Mouse (Mus musculus) hindbrain, embryonic 16.5 days (tissue): ENCODE measurements around the gene Ripor3. TPM values are rescaled to one million over a fixed set of nuclear protein-coding genes. Genes with fewer than 3 reads are reported as not detected.
A peak's percentile ranks its signal among the peaks of the same experiment; 100 is the strongest.

Experiments
- ATAC-seq: fragments of 200-750 bp; cut with Nextera tagmentation; 2 replicates; pipeline ENCODE4 v1.8.0; 2017; ENCODE audit warnings: moderate TSS enrichment, moderate library complexity
- H3K27ac ChIP-seq: fragments of 300-500 bp; sonication (generic); 2 replicates; pipeline ENCODE4 v1.5.1; 2014; ENCODE audit warnings: low read depth, mild to moderate bottlenecking, control low read depth, low read length, moderate library complexity
- H3K27me3 ChIP-seq: fragments of 300-500 bp; sonication (generic); replicated peaks from 2 replicates; pipeline ENCODE4 v1.6.1; 2014; ENCODE audit warnings: low read length; ENCODE audit not compliant: control insufficient read depth, insufficient read depth
- H3K36me3 ChIP-seq: fragments of 300-500 bp; sonication (generic); 2 replicates; pipeline ENCODE4 v1.6.1; 2014; ENCODE audit warnings: mild to moderate bottlenecking, low read length, moderate library complexity, mixed read lengths; ENCODE audit not compliant: control insufficient read depth, insufficient read depth
- H3K4me1 ChIP-seq: fragments of 300-500 bp; sonication (generic); 2 replicates; pipeline ENCODE4 v1.6.1; 2014; ENCODE audit warnings: low read depth, low read length; ENCODE audit not compliant: control insufficient read depth, insufficient read depth
- H3K4me2 ChIP-seq: fragments of 300-500 bp; sonication (generic); 2 replicates; pipeline ENCODE4 v1.6.1; 2014; ENCODE audit warnings: mild to moderate bottlenecking, low read length, control low read depth, moderate library complexity
- H3K4me3 ChIP-seq: fragments of 300-500 bp; sonication (generic); 2 replicates; pipeline ENCODE4 v1.5.1; 2014; ENCODE audit warnings: mild to moderate bottlenecking, low read length, control low read depth, moderate library complexity
- H3K9ac ChIP-seq: fragments of 300-500 bp; sonication (generic); 2 replicates; pipeline ENCODE4 v1.6.1; 2014; ENCODE audit warnings: low read depth, mild to moderate bottlenecking, control low read depth, low read length, moderate library complexity
- H3K9me3 ChIP-seq: fragments of 300-500 bp; sonication (generic); 2 replicates; pipeline ENCODE4 v1.6.1; 2014; ENCODE audit warnings: mild to moderate bottlenecking, low read length, moderate library complexity; ENCODE audit not compliant: control insufficient read depth
- WGBS: fragments of 180-500 bp; shearing (Covaris S2); extraction: QIAGEN DNeasy Blood & Tissue Kit; methylation state at CpG from one replicate; pipeline ENCODE4 v1.1.7; 2014; 5-methylcytosine and 5-hydroxymethylcytosine counted together
- polyA plus RNA-seq: library from polyadenylated mRNA; unstranded; fragments of >200 nt; fragmentation: Nextera tagmentation; extraction: Ambion mirVana; gene quantifications from 2 replicates; pipeline ENCODE4 v1.2.1, GENCODE M21; 2015

Gene Ripor3
- polyA plus RNA-seq, 1 experiment from 2014 or later, result 0.19 TPM

GRCm38 (mm10) chr2:167948047-167948446, 62.4 kb downstream of the Ripor3 start:
- H3K4me1 ChIP-seq, result peaks cover 29% of the 10 kb centered on the region
- WGBS, result 73% methylated on average over 6 of the region's 6 CpGs
- H3K4me2 ChIP-seq, result no peak overlapping the region
- no peaks in the 10 kb centered on the region for H3K9me3 ChIP-seq
- H3K9ac ChIP-seq, result no peak overlapping the region
- ATAC-seq, result no peak
- no peaks in the 10 kb centered on the region for H3K27me3 ChIP-seq
- H3K27ac ChIP-seq, result no peak overlapping the region
- H3K4me3 ChIP-seq, result no peak overlapping the region
- no peaks in the 10 kb centered on the region for H3K36me3 ChIP-seq

- H3K27ac ChIP-seq, result no peak overlapping the region
- no peaks in the 10 kb centered on the region for H3K9me3 ChIP-seq
- H3K4me1 ChIP-seq, result peaks cover 37% of the 10 kb centered on the region
- no peak overlapping the region for H3K4me3 ChIP-seq
- no peak overlapping the region for H3K4me2 ChIP-seq
- ATAC-seq, result no peak
- no peaks in the 10 kb centered on the region for H3K27me3 ChIP-seq
- H3K9ac ChIP-seq, result no peak overlapping the region
- 82% methylated on average over 3 of the region's 3 CpGs for WGBS
- H3K36me3 ChIP-seq, result no peaks in the 10 kb centered on the region
Observed at GRCm38 (mm10) chr2:167947251-167947650, 63.2 kb downstream of the Ripor3 start.

GRCm38 (mm10) chr2:167945451-167945850, 65.0 kb downstream of the Ripor3 start:
- Histone ChIP-seq H3K4me1 (peaks cover 48% of the 10 kb centered on the region), H3K27me3 (no peaks in the 10 kb centered on the region), H3K9ac (no peak overlapping the region), H3K27ac (no peak overlapping the region), H3K9me3 (no peaks in the 10 kb centered on the region), H3K4me2 (no peak overlapping the region), H3K4me3 (no peak overlapping the region), H3K36me3 (no peaks in the 10 kb centered on the region)
- 73% methylated on average over 5 of the region's 5 CpGs for WGBS
- ATAC-seq, result no peak

GRCm38 (mm10) chr2:167944193-167944592, 66.2 kb downstream of the Ripor3 start:
- H3K9me3 ChIP-seq, result no peaks in the 10 kb centered on the region
- H3K4me2 ChIP-seq, result no peak overlapping the region
- H3K9ac ChIP-seq, result no peak overlapping the region
- 64% methylated on average over 3 of the region's 3 CpGs for WGBS
- H3K27me3 ChIP-seq, result no peaks in the 10 kb centered on the region
- no peaks in the 10 kb centered on the region for H3K36me3 ChIP-seq
- no peak overlapping the region for H3K27ac ChIP-seq
- H3K4me1 ChIP-seq, result peaks cover 50% of the 10 kb centered on the region
- no peak overlapping the region for H3K4me3 ChIP-seq
- no peak for ATAC-seq

GRCm38 (mm10) chr2:167942926-167943633, 67.3 kb downstream of the Ripor3 start:
- ATAC-seq, result no peak

GRCm38 (mm10) chr2:167942199-167942925, 68.1 kb downstream of the Ripor3 start:
- Histone ChIP-seq H3K27me3 (no peaks in the 10 kb centered on the region), H3K4me2 (peak overlapping the region; percentile 9; the same call in 1 of the 2 replicates), H3K27ac (peak overlapping the region; percentile 68), H3K4me1 (peaks cover 48% of the 10 kb centered on the region), H3K9ac (0 out of 2 replicates have a peak overlapping the region, but pooled peaks have one; percentile 28), H3K36me3 (no peaks in the 10 kb centered on the region), H3K9me3 (no peaks in the 10 kb centered on the region), H3K4me3 (no peak overlapping the region)
- 27% methylated on average over 8 of the region's 8 CpGs for whole genome bisulfite sequencing
- peak; percentile 61 for ATAC-seq

More at GRCm38 (mm10) chr2:167942926-167943633, 67.3 kb downstream of the Ripor3 start:
- Histone ChIP-seq H3K9me3 (no peaks in the 10 kb centered on the region), H3K27me3 (no peaks in the 10 kb centered on the region), H3K4me3 (no peak overlapping the region), H3K36me3 (no peaks in the 10 kb centered on the region), H3K27ac (peak overlapping the region; percentile 68), H3K9ac (0 out of 2 replicates have a peak overlapping the region, but pooled peaks have one; percentile 28), H3K4me2 (no peak overlapping the region), H3K4me1 (peaks cover 50% of the 10 kb centered on the region)
- WGBS, result 63% methylated on average over 12 of the region's 12 CpGs

- H3K9me3 ChIP-seq, result no peaks in the 10 kb centered on the region
- peak overlapping the region; percentile 50; the same call in 1 of the 2 replicates for H3K27ac ChIP-seq
- H3K4me1 ChIP-seq, result peaks cover 50% of the 10 kb centered on the region
- no peak for ATAC-seq
- H3K27me3 ChIP-seq, result no peaks in the 10 kb centered on the region
- H3K36me3 ChIP-seq, result no peaks in the 10 kb centered on the region
- H3K9ac ChIP-seq, result no peak overlapping the region
- WGBS, result 36% methylated on average over 6 of the region's 6 CpGs
- no peak overlapping the region for H3K4me3 ChIP-seq
- H3K4me2 ChIP-seq, result peak overlapping the region; percentile 9; the same call in 1 of the 2 replicates
Observed at GRCm38 (mm10) chr2:167941745-167942176, 68.7 kb downstream of the Ripor3 start.

GRCm38 (mm10) chr2:167941320-167941719, 69.1 kb downstream of the Ripor3 start:
- WGBS, result 45% methylated on average over 4 of the region's 4 CpGs
- Histone ChIP-seq H3K4me2 (no peak overlapping the region), H3K27ac (peak overlapping the region; percentile 50; the same call in 1 of the 2 replicates), H3K4me1 (peaks cover 53% of the 10 kb centered on the region), H3K27me3 (no peaks in the 10 kb centered on the region), H3K36me3 (no peaks in the 10 kb centered on the region), H3K9ac (no peak overlapping the region), H3K4me3 (no peak overlapping the region), H3K9me3 (no peaks in the 10 kb centered on the region)
- ATAC-seq, result 0 out of 2 replicates have a peak, but pooled peaks have one; percentile 19

- Histone ChIP-seq H3K27ac (no peak overlapping the region), H3K4me3 (no peak overlapping the region), H3K27me3 (no peaks in the 10 kb centered on the region), H3K4me2 (no peak overlapping the region), H3K9ac (no peak overlapping the region), H3K36me3 (no peaks in the 10 kb centered on the region), H3K9me3 (no peaks in the 10 kb centered on the region), H3K4me1 (peaks cover 58% of the 10 kb centered on the region)
- ATAC-seq, result no peak
- WGBS, result 87% methylated on average over 11 of the region's 11 CpGs
Observed at GRCm38 (mm10) chr2:167940636-167941035, 69.8 kb downstream of the Ripor3 start.
